Mouse (Mus musculus): ENCODE results near the gene Hoxb4. TPM values are rescaled to one million over a fixed set of nuclear protein-coding genes. Genes with fewer than 3 reads are reported as not detected.

Hoxb4 gene
- polyA plus RNA-seq, 1 experiment from 2014 or later, result 2.7 TPM

GRCm38 (mm10) chr11:96363807-96364206 lies 45.7 kb downstream of the Hoxb4 start:
- no peaks in the 10 kb centered on the region for H3K9me3 ChIP-seq (replicated peaks; ENCODE audit: control insufficient read depth, low read length)
- ATAC-seq (ENCODE audit: insufficient read depth, low FRiP score), result no peak
- 18% methylated on average over 5 of the region's 5 CpGs for WGBS

GRCm38 (mm10) chr11:96365441-96366091 lies 47.5 kb downstream of the Hoxb4 start, which contains the start of gene Hoxb1:
Hoxb1 (plus strand) TSS chr11:96365752.
- ATAC-seq (ENCODE audit: insufficient read depth, low FRiP score), result no peak
- WGBS, result 28% methylated on average over 26 of the region's 26 CpGs
- H3K9ac ChIP-seq (ENCODE audit: low read length), result peak within 1 kb of the TSS; percentile 9; the same call in 1 of the 2 replicates

More at GRCm38 (mm10) chr11:96363807-96364206, 45.7 kb downstream of the Hoxb4 start:
- Histone ChIP-seq H3K4me1 (ENCODE audit: control insufficient read depth, insufficient read depth, low read length) (0 out of 2 replicates have a peak, but pooled peaks cover 5% of the 10 kb centered on the region), H3K36me3 (ENCODE audit: control insufficient read depth, insufficient read depth, low read length) (no peaks in the 10 kb centered on the region), H3K27me3 (ENCODE audit: control insufficient read depth, insufficient read depth, low read length) (peaks cover 23% of the 10 kb centered on the region; the same call in 1 of the 2 replicates), H3K27ac (ENCODE audit: low read length) (no peak overlapping the region), H3K4me2 (ENCODE audit: low read depth, low read length) (no peak overlapping the region), H3K4me3 (replicated peaks; ENCODE audit: low read length) (no peak overlapping the region), H3K9ac (ENCODE audit: low read length) (no peak overlapping the region)

GRCm38 (mm10) chr11:96366092-96367041 lies 48.3 kb downstream of the Hoxb4 start:
- Histone ChIP-seq H3K4me2 (ENCODE audit: low read depth, low read length) (peak overlapping the region; percentile 10), H3K27me3 (ENCODE audit: control insufficient read depth, insufficient read depth, low read length) (peaks cover 28% of the 10 kb centered on the region; the same call in 1 of the 2 replicates), H3K9ac (ENCODE audit: low read length) (peak overlapping the region; percentile 9; the same call in 1 of the 2 replicates), H3K36me3 (ENCODE audit: control insufficient read depth, insufficient read depth, low read length) (no peaks in the 10 kb centered on the region), H3K4me1 (ENCODE audit: control insufficient read depth, insufficient read depth, low read length) (0 out of 2 replicates have a peak, but pooled peaks cover 5% of the 10 kb centered on the region), H3K27ac (ENCODE audit: low read length) (no peak overlapping the region), H3K9me3 (replicated peaks; ENCODE audit: control insufficient read depth, low read length) (no peaks in the 10 kb centered on the region), H3K4me3 (replicated peaks; ENCODE audit: low read length) (peak overlapping the region; percentile 22)
- WGBS, result 12% methylated on average over 47 of the region's 47 CpGs
- ATAC-seq (ENCODE audit: insufficient read depth, low FRiP score), result peak; percentile 44; the same call in 1 of the 2 replicates

More at GRCm38 (mm10) chr11:96365441-96366091, 47.5 kb downstream of the Hoxb4 start, which contains the start of gene Hoxb1:
- H3K36me3 ChIP-seq (ENCODE audit: control insufficient read depth, insufficient read depth, low read length), result no peaks in the 10 kb centered on the region
- peak within 1 kb of the TSS; percentile 22 for H3K4me3 ChIP-seq (replicated peaks; ENCODE audit: low read length)
- H3K4me2 ChIP-seq (ENCODE audit: low read depth, low read length), result peak within 1 kb of the TSS; percentile 10
- H3K27me3 ChIP-seq (ENCODE audit: control insufficient read depth, insufficient read depth, low read length), result peaks cover 28% of the 10 kb centered on the region; the same call in 1 of the 2 replicates
- 0 out of 2 replicates have a peak, but pooled peaks cover 5% of the 10 kb centered on the region for H3K4me1 ChIP-seq (ENCODE audit: control insufficient read depth, insufficient read depth, low read length)
- no peaks in the 10 kb centered on the region for H3K9me3 ChIP-seq (replicated peaks; ENCODE audit: control insufficient read depth, low read length)
- no peak within 1 kb of the TSS for H3K27ac ChIP-seq (ENCODE audit: low read length)

- Histone ChIP-seq H3K4me2 (ENCODE audit: low read depth, low read length) (0 out of 2 replicates have a peak overlapping the region, but pooled peaks have one; percentile 10), H3K36me3 (ENCODE audit: control insufficient read depth, insufficient read depth, low read length) (no peaks in the 10 kb centered on the region), H3K27me3 (ENCODE audit: control insufficient read depth, insufficient read depth, low read length) (peaks cover 28% of the 10 kb centered on the region; the same call in 1 of the 2 replicates), H3K4me1 (ENCODE audit: control insufficient read depth, insufficient read depth, low read length) (0 out of 2 replicates have a peak, but pooled peaks cover 5% of the 10 kb centered on the region), H3K27ac (ENCODE audit: low read length) (no peak overlapping the region), H3K9me3 (replicated peaks; ENCODE audit: control insufficient read depth, low read length) (no peaks in the 10 kb centered on the region), H3K9ac (ENCODE audit: low read length) (no peak overlapping the region), H3K4me3 (replicated peaks; ENCODE audit: low read length) (no peak overlapping the region)
- 62% methylated on average over 6 of the region's 6 CpGs for WGBS
- ATAC-seq (ENCODE audit: insufficient read depth, low FRiP score), result no peak
These were observed 49.1 kb downstream of the Hoxb4 start for GRCm38 (mm10) chr11:96367141-96367540.

- H3K4me2 ChIP-seq (ENCODE audit: low read depth, low read length), result no peak overlapping the region
- ATAC-seq (ENCODE audit: insufficient read depth, low FRiP score), result no peak
- H3K9me3 ChIP-seq (replicated peaks; ENCODE audit: control insufficient read depth, low read length), result no peaks in the 10 kb centered on the region
- WGBS, result 45% methylated on average over 5 of the region's 5 CpGs
- no peak overlapping the region for H3K27ac ChIP-seq (ENCODE audit: low read length)
- peaks cover 10% of the 10 kb centered on the region for H3K4me1 ChIP-seq (ENCODE audit: control insufficient read depth, insufficient read depth, low read length)
- H3K9ac ChIP-seq (ENCODE audit: low read length), result no peak overlapping the region
- peaks cover 22% of the 10 kb centered on the region; the same call in 1 of the 2 replicates for H3K27me3 ChIP-seq (ENCODE audit: control insufficient read depth, insufficient read depth, low read length)
- H3K4me3 ChIP-seq (replicated peaks; ENCODE audit: low read length), result no peak overlapping the region
- H3K36me3 ChIP-seq (ENCODE audit: control insufficient read depth, insufficient read depth, low read length), result no peaks in the 10 kb centered on the region
These were observed 50.6 kb downstream of the Hoxb4 start for GRCm38 (mm10) chr11:96368686-96369085.

- H3K9ac ChIP-seq (ENCODE audit: low read length), result no peak overlapping the region
These were observed 51.1 kb downstream of the Hoxb4 start for GRCm38 (mm10) chr11:96369140-96369539.

More at GRCm38 (mm10) chr11:96369140-96369539, 51.1 kb downstream of the Hoxb4 start:
- WGBS, result 51% methylated on average over 7 of the region's 7 CpGs
- Histone ChIP-seq H3K4me2 (ENCODE audit: low read depth, low read length) (no peak overlapping the region), H3K9me3 (replicated peaks; ENCODE audit: control insufficient read depth, low read length) (no peaks in the 10 kb centered on the region), H3K4me3 (replicated peaks; ENCODE audit: low read length) (no peak overlapping the region), H3K4me1 (ENCODE audit: control insufficient read depth, insufficient read depth, low read length) (peaks cover 10% of the 10 kb centered on the region), H3K36me3 (ENCODE audit: control insufficient read depth, insufficient read depth, low read length) (no peaks in the 10 kb centered on the region), H3K27ac (ENCODE audit: low read length) (no peak overlapping the region), H3K27me3 (ENCODE audit: control insufficient read depth, insufficient read depth, low read length) (peaks cover 23% of the 10 kb centered on the region; the same call in 1 of the 2 replicates)
- no peak for ATAC-seq (ENCODE audit: insufficient read depth, low FRiP score)

MicroRNAs within 50 kb of the gene (microRNA counts, 519-probe panel; counts per million panel counts)
- 3,695 counts per million, percentile 86 among the panel's probes with 10 or more counts for microRNA mmu-miR-10a

Small RNA genes within 50 kb of the gene (microRNA-seq; reads per million reads assigned to microRNA genes)
- 36,877 reads per million, percentile 99 among the genes with 10 or more reads in this experiment for gene Mir10a

Other genes with a start within 250 kb of the Hoxb4 start
- 693 and 716 TPM in 2 replicates for gene Atp5g1, start 242.6 kb upstream of the Hoxb4 start, polyA plus RNA-seq (2015; fragmentation: Nextera tagmentation; extraction: Ambion mirVana)
- gene Calcoco2, start 206.3 kb upstream of the Hoxb4 start, polyA plus RNA-seq (2015; fragmentation: Nextera tagmentation; extraction: Ambion mirVana), result 0.25 TPM in 1 of 2 replicates, not detected in the other
- 0.21 and 0.58 TPM in 2 replicates for gene Ttll6, start 184.5 kb upstream of the Hoxb4 start, polyA plus RNA-seq (2015; fragmentation: Nextera tagmentation; extraction: Ambion mirVana)
- not detected in 2 replicates for gene Hoxb13, start 124.0 kb upstream of the Hoxb4 start, polyA plus RNA-seq (2015; fragmentation: Nextera tagmentation; extraction: Ambion mirVana)
- 0.14 and 0.16 TPM in 2 replicates for gene Hoxb9, start 46.8 kb upstream of the Hoxb4 start, polyA plus RNA-seq (2015; fragmentation: Nextera tagmentation; extraction: Ambion mirVana)
- 0.44 and 1.5 TPM in 2 replicates for gene Hoxb8, start 36.4 kb upstream of the Hoxb4 start, polyA plus RNA-seq (2015; fragmentation: Nextera tagmentation; extraction: Ambion mirVana)
- gene Hoxb7, start 31.6 kb upstream of the Hoxb4 start, polyA plus RNA-seq (2015; fragmentation: Nextera tagmentation; extraction: Ambion mirVana), result 6.3 and 8.3 TPM in 2 replicates
- 5.6 and 8.3 TPM in 2 replicates for gene Hoxb6, start 25.8 kb upstream of the Hoxb4 start, polyA plus RNA-seq (2015; fragmentation: Nextera tagmentation; extraction: Ambion mirVana)
- gene Hoxb5, start 14.9 kb upstream of the Hoxb4 start, polyA plus RNA-seq (2015; fragmentation: Nextera tagmentation; extraction: Ambion mirVana), result 13.8 TPM in 2 replicates
- gene Hoxb3, start 5.1 kb downstream of the Hoxb4 start, polyA plus RNA-seq (2015; fragmentation: Nextera tagmentation; extraction: Ambion mirVana), result 0.99 and 1.5 TPM in 2 replicates
- 9.1 and 11.5 TPM in 2 replicates for gene Hoxb2, start 32.3 kb downstream of the Hoxb4 start, polyA plus RNA-seq (2015; fragmentation: Nextera tagmentation; extraction: Ambion mirVana)
- 0.24 TPM in 1 of 2 replicates, not detected in the other for gene Hoxb1, start 47.5 kb downstream of the Hoxb4 start, polyA plus RNA-seq (2015; fragmentation: Nextera tagmentation; extraction: Ambion mirVana)
- 1.1 and 1.4 TPM in 2 replicates for gene Skap1, start 146.3 kb downstream of the Hoxb4 start, polyA plus RNA-seq (2015; fragmentation: Nextera tagmentation; extraction: Ambion mirVana)

Measured in stomach, embryonic 16.5 days (tissue).